Mouse (Mus musculus): ENCODE measurements at regions not wholly inside any gene's neighbourhood (a gene's known extent, or its start where the extent isn't known, plus 50 kb on each side); places are given as distances from the start of the nearest gene placed in this dataset.
A peak's percentile ranks its signal among the peaks of the same experiment; 100 is the strongest.

DNA sequence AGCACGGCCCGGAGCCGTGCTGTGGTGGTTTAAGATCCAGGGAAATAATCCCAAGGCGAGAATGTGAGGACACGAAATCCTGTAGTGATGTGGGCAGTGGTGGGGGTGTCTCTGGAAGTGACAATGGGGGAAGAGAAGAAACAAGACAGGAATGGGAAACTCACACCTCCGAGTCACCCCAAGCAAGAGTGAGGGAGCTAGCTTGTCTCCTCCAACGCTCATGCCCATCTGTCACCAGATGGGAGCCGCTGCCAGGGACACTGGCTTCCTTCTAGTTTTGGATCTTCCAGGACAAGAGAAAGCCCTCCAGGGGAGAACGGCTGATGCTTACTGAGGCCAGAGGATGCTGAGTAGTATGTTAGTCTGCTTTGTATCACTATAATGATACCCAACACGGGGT is 100.6 kb upstream of the Plcl2 start:
- no peak overlapping the region for H3K4me3 ChIP-seq (replicated peaks; ENCODE audit: insufficient read depth, low read depth, low read length)
- no peak for TF ChIP-seq POLR2A (IDR thresholded peaks at IDR 0.05; ENCODE audit: borderline replicate concordance, insufficient read depth, low read length)
- no peak for TF ChIP-seq CTCF (IDR thresholded peaks at IDR 0.05; ENCODE audit: borderline replicate concordance, insufficient read depth, low read depth, low read length)
- DNase-seq: peak; percentile 67 to 75
- 59% methylated on average over 10 of the region's 10 CpGs for WGBS
- no peaks in the 10 kb centered on the region for H3K27me3 ChIP-seq (ENCODE audit: control insufficient read depth, insufficient read depth, low read length)
- peaks cover 21% of the 10 kb centered on the region; the same call in 1 of the 2 replicates for H3K4me1 ChIP-seq (ENCODE audit: control insufficient read depth, insufficient read depth, low read length)
- H3K27ac ChIP-seq (ENCODE audit: insufficient read depth, low read length): no peak overlapping the region; the same call in 1 of the 2 replicates

DNA sequence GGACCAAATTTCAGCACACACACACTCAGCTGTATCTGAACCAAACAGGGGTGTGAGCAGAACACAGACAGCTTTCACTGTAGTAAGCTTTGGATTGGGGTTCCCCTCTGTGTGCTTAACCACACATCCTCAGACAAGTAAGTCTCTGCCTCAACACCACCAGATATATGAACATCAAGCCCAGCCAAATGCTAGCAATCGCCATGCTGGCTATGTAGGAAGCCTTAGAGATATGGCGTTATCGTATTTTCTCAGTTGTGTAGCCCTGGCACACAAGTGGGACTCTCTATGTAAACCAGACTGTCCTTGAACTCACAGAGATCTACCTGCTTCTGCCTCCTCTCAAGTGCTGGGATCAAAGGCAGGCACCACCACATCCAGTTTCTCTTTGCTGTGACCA is 99.9 kb upstream of the Plcl2 start:
- 99% methylated on average over 3 of the region's 3 CpGs for WGBS
- no peaks in the 10 kb centered on the region for H3K27me3 ChIP-seq (ENCODE audit: control insufficient read depth, insufficient read depth, low read length)
- H3K27ac ChIP-seq (ENCODE audit: insufficient read depth, low read length): no peak overlapping the region
- DNase-seq: no peak
- no peak for TF ChIP-seq POLR2A (IDR thresholded peaks at IDR 0.05; ENCODE audit: borderline replicate concordance, insufficient read depth, low read length)
- no peak overlapping the region for H3K4me3 ChIP-seq (replicated peaks; ENCODE audit: insufficient read depth, low read depth, low read length)
- peaks cover 21% of the 10 kb centered on the region; the same call in 1 of the 2 replicates for H3K4me1 ChIP-seq (ENCODE audit: control insufficient read depth, insufficient read depth, low read length)

DNA sequence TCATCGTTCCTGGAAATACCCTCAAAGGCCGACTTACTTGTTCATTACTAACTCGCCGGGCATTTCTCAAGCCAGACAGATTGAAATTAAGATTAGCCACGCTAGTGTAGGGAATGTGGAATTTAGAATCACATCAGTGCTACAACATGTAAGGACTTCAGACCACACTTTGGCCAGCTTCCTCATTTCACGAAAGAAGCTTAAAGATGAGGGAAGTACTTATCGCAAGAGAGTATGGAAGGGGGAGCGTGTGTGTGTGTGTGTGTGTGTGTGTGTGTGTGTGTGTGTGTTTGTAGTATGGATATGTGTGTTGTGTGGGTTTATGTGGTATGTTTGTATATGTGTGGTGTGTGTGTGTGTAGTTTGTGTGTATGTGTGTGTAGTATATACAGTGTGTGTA is 99.3 kb upstream of the Plcl2 start:
- no peak overlapping the region for H3K4me3 ChIP-seq (replicated peaks; ENCODE audit: insufficient read depth, low read depth, low read length)
- WGBS: 96% methylated on average over 8 of the region's 8 CpGs
- DNase-seq: no peak
- no peak overlapping the region for H3K27ac ChIP-seq (ENCODE audit: insufficient read depth, low read length)
- H3K4me1 ChIP-seq (ENCODE audit: control insufficient read depth, insufficient read depth, low read length): peaks cover 21% of the 10 kb centered on the region; the same call in 1 of the 2 replicates
- TF ChIP-seq CTCF (IDR thresholded peaks at IDR 0.05; ENCODE audit: borderline replicate concordance, insufficient read depth, low read depth, low read length) (no peak), POLR2A (IDR thresholded peaks at IDR 0.05; ENCODE audit: borderline replicate concordance, insufficient read depth, low read length) (no peak)
- no peaks in the 10 kb centered on the region for H3K27me3 ChIP-seq (ENCODE audit: control insufficient read depth, insufficient read depth, low read length)

DNA sequence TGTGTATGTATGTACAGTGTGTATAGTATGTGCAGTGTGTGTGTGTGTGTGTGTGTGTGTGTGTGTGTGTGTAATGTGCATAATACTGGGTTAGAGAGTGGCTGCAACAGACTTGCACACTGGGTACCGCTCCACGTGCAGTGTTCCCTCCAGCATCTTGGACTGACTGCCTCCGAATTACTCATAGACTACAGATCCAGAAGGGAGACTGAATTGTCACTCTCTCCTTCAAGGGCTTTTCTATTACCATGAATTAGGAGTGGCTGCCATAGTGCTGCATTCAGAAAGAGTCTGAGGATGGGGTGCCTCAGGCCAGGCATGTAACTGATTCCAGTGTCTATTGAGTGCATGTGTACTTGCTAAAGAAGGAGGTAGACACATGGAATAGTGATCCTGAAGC is 98.9 kb upstream of the Plcl2 start:
- H3K27me3 ChIP-seq (ENCODE audit: control insufficient read depth, insufficient read depth, low read length): no peaks in the 10 kb centered on the region
- peak in 1 of 2 experiments; percentile 12 for DNase-seq
- 74% methylated on average over 3 of the region's 3 CpGs for WGBS
- no peak overlapping the region for H3K27ac ChIP-seq (ENCODE audit: insufficient read depth, low read length)
- H3K4me1 ChIP-seq (ENCODE audit: control insufficient read depth, insufficient read depth, low read length): peaks cover 21% of the 10 kb centered on the region; the same call in 1 of the 2 replicates
- H3K4me3 ChIP-seq (replicated peaks; ENCODE audit: insufficient read depth, low read depth, low read length): no peak overlapping the region
- TF ChIP-seq POLR2A (IDR thresholded peaks at IDR 0.05; ENCODE audit: borderline replicate concordance, insufficient read depth, low read length): no peak
- no peak for TF ChIP-seq CTCF (IDR thresholded peaks at IDR 0.05; ENCODE audit: borderline replicate concordance, insufficient read depth, low read depth, low read length)

DNA sequence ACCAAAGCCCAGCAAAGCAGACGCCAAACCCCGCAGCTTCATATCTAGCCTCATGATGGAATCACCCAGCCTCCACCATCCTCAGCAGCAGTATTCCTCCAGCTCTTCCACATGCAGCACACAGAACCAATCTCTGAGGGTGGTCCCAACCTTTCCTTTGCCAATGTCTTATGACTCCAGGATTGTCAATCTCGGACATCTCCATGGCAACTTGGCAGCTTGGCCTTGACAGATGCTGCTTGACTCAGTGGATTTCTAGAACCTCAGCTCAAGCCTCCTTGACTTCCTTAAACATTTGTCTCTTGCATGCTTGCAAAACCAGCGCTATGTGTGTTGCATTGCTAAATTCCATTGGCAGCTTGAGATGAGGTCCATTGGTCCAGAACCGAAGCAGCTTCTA is 96.8 kb upstream of the Plcl2 start:
- Histone ChIP-seq H3K27ac (ENCODE audit: insufficient read depth, low read length) (no peak overlapping the region), H3K4me3 (replicated peaks; ENCODE audit: insufficient read depth, low read depth, low read length) (no peak overlapping the region), H3K4me1 (ENCODE audit: control insufficient read depth, insufficient read depth, low read length) (peaks cover 7% of the 10 kb centered on the region; the same call in 1 of the 2 replicates), H3K27me3 (ENCODE audit: control insufficient read depth, insufficient read depth, low read length) (no peaks in the 10 kb centered on the region)
- WGBS: 76% methylated on average over 5 of the region's 5 CpGs
- no peak for DNase-seq
- no peak for TF ChIP-seq POLR2A (IDR thresholded peaks at IDR 0.05; ENCODE audit: borderline replicate concordance, insufficient read depth, low read length)
- no peak for TF ChIP-seq CTCF (IDR thresholded peaks at IDR 0.05; ENCODE audit: borderline replicate concordance, insufficient read depth, low read depth, low read length)

DNA sequence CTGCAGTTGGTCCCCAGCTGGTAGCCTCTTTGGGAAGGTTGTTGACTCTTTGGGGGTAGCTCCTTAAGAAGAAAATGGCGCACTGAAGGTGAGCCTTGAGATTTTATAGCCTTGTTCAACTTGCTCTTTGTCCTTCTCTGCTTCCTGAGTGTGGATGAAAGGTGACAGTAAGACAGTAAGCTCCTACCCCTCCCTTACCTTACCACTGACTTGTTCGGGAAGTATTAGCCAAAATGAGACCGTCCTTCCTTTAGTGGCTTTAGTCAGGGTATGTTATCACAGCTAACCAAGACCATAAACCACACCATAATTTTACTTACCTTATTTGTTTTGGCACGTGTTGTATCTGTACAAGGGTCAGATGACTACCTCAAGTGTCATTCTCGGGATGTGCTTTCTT is 95.3 kb upstream of the Plcl2 start:
- DNase-seq: no peak
- Histone ChIP-seq H3K27ac (ENCODE audit: insufficient read depth, low read length) (no peak overlapping the region), H3K4me3 (replicated peaks; ENCODE audit: insufficient read depth, low read depth, low read length) (no peak overlapping the region), H3K4me1 (ENCODE audit: control insufficient read depth, insufficient read depth, low read length) (no peaks in the 10 kb centered on the region), H3K27me3 (ENCODE audit: control insufficient read depth, insufficient read depth, low read length) (no peaks in the 10 kb centered on the region)
- WGBS: 95% methylated on average over 5 of the region's 5 CpGs
- TF ChIP-seq POLR2A (IDR thresholded peaks at IDR 0.05; ENCODE audit: borderline replicate concordance, insufficient read depth, low read length) (no peak), CTCF (IDR thresholded peaks at IDR 0.05; ENCODE audit: borderline replicate concordance, insufficient read depth, low read depth, low read length) (no peak)

DNA sequence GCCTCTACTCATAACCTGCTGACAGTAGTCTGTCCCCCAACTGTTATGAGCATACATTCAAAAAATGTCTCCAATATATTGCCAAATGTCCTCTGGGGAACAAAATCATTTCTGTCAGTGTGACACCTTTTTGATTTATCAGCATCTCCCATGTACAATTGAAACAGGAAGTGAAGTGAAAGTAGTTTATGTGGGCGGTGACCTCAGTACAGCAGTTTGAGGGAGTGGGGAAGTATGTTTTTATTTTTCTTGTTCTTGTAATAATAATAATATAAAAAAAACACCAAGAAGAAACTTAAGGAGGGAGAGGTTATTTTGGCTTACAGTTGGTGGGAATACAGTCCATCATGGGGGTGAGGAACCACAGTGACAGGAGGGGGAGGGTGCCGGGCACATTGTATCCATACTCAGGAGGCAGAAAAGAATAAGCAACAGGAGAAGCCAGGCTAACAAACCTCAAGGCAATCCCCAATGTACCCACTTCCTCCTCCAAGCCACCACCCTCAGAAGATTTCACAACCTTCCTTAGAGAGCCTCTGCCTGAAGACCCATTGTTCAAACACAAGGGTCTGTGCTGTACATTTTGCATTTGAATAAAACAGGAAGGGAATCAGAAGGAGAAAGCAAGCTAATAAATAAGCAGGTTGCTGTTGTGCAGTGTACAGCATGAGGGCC is 93.7 kb upstream of the Plcl2 start:
- TF ChIP-seq POLR2A (IDR thresholded peaks at IDR 0.05; ENCODE audit: borderline replicate concordance, insufficient read depth, low read length) (no peak), CTCF (IDR thresholded peaks at IDR 0.05; ENCODE audit: borderline replicate concordance, insufficient read depth, low read depth, low read length) (no peak)
- Histone ChIP-seq H3K4me3 (replicated peaks; ENCODE audit: insufficient read depth, low read depth, low read length) (no peak overlapping the region), H3K27me3 (ENCODE audit: control insufficient read depth, insufficient read depth, low read length) (no peaks in the 10 kb centered on the region), H3K4me1 (ENCODE audit: control insufficient read depth, insufficient read depth, low read length) (no peaks in the 10 kb centered on the region), H3K27ac (ENCODE audit: insufficient read depth, low read length) (no peak overlapping the region)
- WGBS: 93% methylated on average over 2 of the region's 2 CpGs
- no peak for DNase-seq

DNA sequence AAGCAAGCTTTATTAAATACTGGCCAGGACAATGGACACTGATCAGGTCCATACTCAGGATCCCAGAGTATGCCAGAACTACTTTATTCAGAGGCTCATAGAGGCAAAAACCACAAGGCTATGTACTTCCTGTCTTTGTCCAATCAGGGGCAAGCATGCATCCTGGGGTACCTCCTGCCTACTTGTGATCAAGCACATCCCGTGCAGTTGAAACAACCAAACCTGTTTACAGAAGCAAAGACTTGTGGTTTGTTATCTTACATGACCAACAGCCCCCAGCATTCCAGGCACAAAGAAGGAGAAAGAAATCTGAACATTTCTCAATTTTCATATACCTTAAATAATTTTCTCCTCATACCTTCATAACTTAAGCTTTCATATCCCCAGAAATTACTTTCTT is 93.1 kb upstream of the Plcl2 start:
- no peak for DNase-seq
- 62% methylated on average over 1 of the region's 1 CpGs for WGBS
- H3K27me3 ChIP-seq (ENCODE audit: control insufficient read depth, insufficient read depth, low read length): no peaks in the 10 kb centered on the region
- no peaks in the 10 kb centered on the region for H3K4me1 ChIP-seq (ENCODE audit: control insufficient read depth, insufficient read depth, low read length)
- no peak overlapping the region for H3K27ac ChIP-seq (ENCODE audit: insufficient read depth, low read length)
- no peak overlapping the region for H3K4me3 ChIP-seq (replicated peaks; ENCODE audit: insufficient read depth, low read depth, low read length)
- TF ChIP-seq CTCF (IDR thresholded peaks at IDR 0.05; ENCODE audit: borderline replicate concordance, insufficient read depth, low read depth, low read length) (no peak), POLR2A (IDR thresholded peaks at IDR 0.05; ENCODE audit: borderline replicate concordance, insufficient read depth, low read length) (no peak)
